Mouse (Mus musculus) embryonic facial prominence, embryonic 13.5 days (tissue): ENCODE results near the gene Hoxa13. TPM values are rescaled to one million over a fixed set of nuclear protein-coding genes. Genes with fewer than 3 reads are reported as not detected.

Source experiments
- ATAC-seq: fragments of 200-750 bp; cut with Nextera tagmentation; 2 replicates; pipeline ENCODE4 v1.8.0; 2017; ENCODE audit warnings: low read depth; ENCODE audit not compliant: insufficient number of reproducible peaks, insufficient read depth, low FRiP score, low TSS enrichment
- H3K27ac ChIP-seq: fragments of 300-500 bp; sonication (generic); 2 replicates; pipeline ENCODE4 v1.5.1; 2015; ENCODE audit warnings: moderate library complexity, mild to moderate bottlenecking, inconsistent platforms
- H3K27me3 ChIP-seq: fragments of 300-500 bp; sonication (generic); 2 replicates; pipeline ENCODE4 v1.6.1; 2015; ENCODE audit warnings: mild to moderate bottlenecking, inconsistent platforms
- H3K36me3 ChIP-seq: fragments of 300-500 bp; sonication (generic); 2 replicates; pipeline ENCODE4 v1.6.1; 2015; ENCODE audit warnings: mild to moderate bottlenecking, inconsistent platforms
- H3K4me1 ChIP-seq: fragments of 300-500 bp; sonication (generic); 2 replicates; pipeline ENCODE4 v1.6.1; 2015; ENCODE audit warnings: inconsistent platforms
- H3K4me2 ChIP-seq: fragments of 300-500 bp; sonication (generic); 2 replicates; pipeline ENCODE4 v1.6.1; 2015; ENCODE audit warnings: moderate library complexity, mild to moderate bottlenecking, inconsistent platforms
- H3K4me3 ChIP-seq: fragments of 300-500 bp; sonication (generic); 2 replicates; pipeline ENCODE4 v1.5.1; 2015; ENCODE audit warnings: mild to moderate bottlenecking, inconsistent platforms
- H3K9ac ChIP-seq: fragments of 300-500 bp; sonication (generic); 2 replicates; pipeline ENCODE4 v1.6.1; 2015; ENCODE audit warnings: mild to moderate bottlenecking, inconsistent platforms
- H3K9me3 ChIP-seq: fragments of 300-500 bp; sonication (generic); 2 replicates; pipeline ENCODE4 v1.6.1; 2016; ENCODE audit warnings: inconsistent platforms
- WGBS: fragments of 180-500 bp; shearing (Covaris S2); methylation state at CpG from one replicate; pipeline ENCODE4 v1.1.7; 2015; ENCODE audit warnings: mixed read lengths; 5-methylcytosine and 5-hydroxymethylcytosine counted together
- polyA plus RNA-seq: library from polyadenylated mRNA; unstranded; fragments of >200 nt; fragmentation: Nextera tagmentation; extraction: Ambion mirVana; gene quantifications from 2 replicates; pipeline ENCODE4 v1.2.1, GENCODE M21; 2015

The Hoxa13 gene
- polyA plus RNA-seq, 1 experiment from 2014 or later = not detected

DNA sequence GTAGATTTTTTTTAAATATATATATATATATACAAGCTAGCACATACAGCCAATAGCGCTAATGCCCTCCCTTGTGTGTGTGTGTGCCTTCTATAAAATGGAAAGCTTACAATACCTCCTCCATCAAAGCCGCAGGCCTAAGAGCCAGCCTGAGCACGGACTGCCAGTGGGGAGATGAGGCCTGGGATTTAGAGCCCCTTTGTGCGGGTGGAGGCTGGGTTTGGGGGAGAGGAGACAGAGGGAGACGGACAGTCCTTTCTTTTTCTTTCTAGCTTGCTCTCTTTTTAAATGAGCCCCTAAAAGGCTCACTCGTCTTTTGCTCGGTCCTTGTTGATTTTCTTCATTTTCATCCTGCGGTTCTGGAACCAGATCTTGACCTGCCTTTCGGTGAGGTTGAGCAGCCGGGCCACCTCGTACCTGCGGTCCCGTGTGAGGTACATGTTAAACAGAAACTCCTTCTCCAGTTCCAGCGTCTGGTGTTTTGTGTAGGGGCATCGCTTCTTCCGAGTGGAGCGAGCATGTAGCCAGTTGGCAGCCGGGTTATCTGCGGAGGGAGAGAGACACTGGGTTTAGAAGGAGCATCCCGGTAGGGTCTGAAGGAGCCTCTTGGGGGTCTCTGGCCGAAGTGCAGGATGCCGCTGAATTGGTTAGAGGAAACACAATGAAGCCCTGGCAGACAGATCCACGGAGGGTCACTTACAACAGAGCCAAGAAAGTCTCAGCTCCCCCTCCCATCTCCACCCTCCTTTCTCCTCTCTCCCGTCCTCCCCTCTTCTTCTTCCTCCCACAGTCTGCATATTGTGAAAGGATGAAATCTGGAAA, 36.5 kb downstream of the Hoxa13 start:
- Histone ChIP-seq H3K4me2 (no peak overlapping the region), H3K36me3 (no peaks in the 10 kb centered on the region)
- no peak for ATAC-seq

GRCm38 (mm10) chr6:52222729-52223128, 38.0 kb downstream of the Hoxa13 start:
- Histone ChIP-seq H3K4me2 (no peak overlapping the region), H3K9ac (no peak overlapping the region), H3K9me3 (no peaks in the 10 kb centered on the region), H3K27me3 (peaks cover 100% of the 10 kb centered on the region), H3K4me1 (peaks cover 10% of the 10 kb centered on the region), H3K36me3 (no peaks in the 10 kb centered on the region), H3K4me3 (no peak overlapping the region), H3K27ac (no peak overlapping the region)
- WGBS = 11% methylated on average over 13 of the region's 13 CpGs
- ATAC-seq = no peak

More for the DNA sequence above, 36.5 kb downstream of the Hoxa13 start:
- peaks cover 99% of the 10 kb centered on the region for H3K27me3 ChIP-seq
- H3K4me1 ChIP-seq = peaks cover 12% of the 10 kb centered on the region
- H3K9ac ChIP-seq = no peak overlapping the region
- 2% methylated on average over 24 of the region's 24 CpGs for WGBS
- H3K4me3 ChIP-seq = no peak overlapping the region
- no peak overlapping the region for H3K27ac ChIP-seq
- H3K9me3 ChIP-seq = no peaks in the 10 kb centered on the region

GRCm38 (mm10) chr6:52221993-52222685, 38.5 kb downstream of the Hoxa13 start:
- Histone ChIP-seq H3K9ac (peak overlapping the region; percentile 67; the same call in 1 of the 2 replicates), H3K27ac (no peak overlapping the region)

DNA sequence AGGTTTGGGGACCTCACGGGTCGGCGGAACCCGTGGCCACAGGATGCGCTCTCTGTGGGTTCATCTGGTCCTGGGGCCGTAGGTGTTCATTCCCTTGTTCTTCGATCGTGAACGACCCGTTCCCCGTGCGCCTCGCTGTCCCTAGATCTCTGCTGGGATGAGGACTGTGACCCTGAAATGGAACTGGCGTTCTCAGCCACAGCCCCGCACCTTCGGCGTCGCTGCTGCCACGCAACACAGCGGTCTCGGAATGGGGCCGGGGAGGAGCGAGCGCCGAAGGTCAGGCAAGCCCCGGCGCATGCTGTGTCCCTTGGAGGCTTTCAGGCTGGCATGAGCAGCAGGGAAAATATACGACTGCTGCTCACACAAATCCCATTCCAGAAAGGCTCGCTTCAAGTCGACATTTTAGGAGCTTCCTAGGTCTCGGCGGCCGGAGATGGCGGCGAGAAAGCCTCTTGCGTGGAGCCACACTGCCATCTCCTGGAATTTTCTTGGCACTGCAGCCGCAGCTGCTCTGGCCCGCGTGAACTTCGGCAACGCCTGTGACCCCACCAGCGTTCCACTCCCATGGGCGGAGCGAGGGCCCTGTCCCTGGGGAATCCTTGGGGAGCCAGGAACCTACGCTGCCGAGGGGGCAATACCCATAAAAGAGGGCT, 39.2 kb downstream of the Hoxa13 start, which contains the start of gene Hoxa7:
Gene Hoxa7, minus strand, starts transcription at position 518 of the 656 bp plus-strand sequence.
- Histone ChIP-seq H3K27me3 (peaks cover 100% of the 10 kb centered on the region), H3K27ac (no peak within 1 kb of the TSS)
- 1% methylated on average over 46 of the region's 46 CpGs for WGBS

More at GRCm38 (mm10) chr6:52221993-52222685, 38.5 kb downstream of the Hoxa13 start:
- peaks cover 16% of the 10 kb centered on the region for H3K4me1 ChIP-seq
- ATAC-seq = no peak; the same call in 1 of the 2 replicates
- H3K4me2 ChIP-seq = peak overlapping the region; percentile 86
- 6% methylated on average over 21 of the region's 21 CpGs for WGBS
- peaks cover 100% of the 10 kb centered on the region for H3K27me3 ChIP-seq
- H3K4me3 ChIP-seq = peak overlapping the region; percentile 54
- H3K36me3 ChIP-seq = no peaks in the 10 kb centered on the region
- H3K9me3 ChIP-seq = no peaks in the 10 kb centered on the region

GRCm38 (mm10) chr6:52220865-52221310, 39.8 kb downstream of the Hoxa13 start:
- no peaks in the 10 kb centered on the region for H3K9me3 ChIP-seq
- H3K4me2 ChIP-seq = peak overlapping the region; percentile 86
- no peak for ATAC-seq
- peak overlapping the region; percentile 54 for H3K4me3 ChIP-seq
- peaks cover 100% of the 10 kb centered on the region for H3K27me3 ChIP-seq
- H3K4me1 ChIP-seq = peaks cover 21% of the 10 kb centered on the region
- H3K9ac ChIP-seq = no peak overlapping the region
- H3K27ac ChIP-seq = no peak overlapping the region
- WGBS = 5% methylated on average over 12 of the region's 12 CpGs
- H3K36me3 ChIP-seq = no peaks in the 10 kb centered on the region

More for the DNA sequence above, 39.2 kb downstream of the Hoxa13 start, which contains the start of gene Hoxa7:
- peak within 1 kb of the TSS; percentile 86 for H3K4me2 ChIP-seq
- ATAC-seq = no peak
- peaks cover 21% of the 10 kb centered on the region for H3K4me1 ChIP-seq
- H3K9me3 ChIP-seq = no peaks in the 10 kb centered on the region
- H3K4me3 ChIP-seq = peak within 1 kb of the TSS; percentile 54
- H3K36me3 ChIP-seq = no peaks in the 10 kb centered on the region
- peak within 1 kb of the TSS; percentile 67 for H3K9ac ChIP-seq

- Histone ChIP-seq H3K36me3 (no peaks in the 10 kb centered on the region), H3K9ac (no peak overlapping the region), H3K4me3 (no peak overlapping the region), H3K9me3 (no peaks in the 10 kb centered on the region), H3K4me1 (peaks cover 23% of the 10 kb centered on the region), H3K4me2 (no peak overlapping the region), H3K27ac (no peak overlapping the region), H3K27me3 (peaks cover 100% of the 10 kb centered on the region)
- WGBS = 10% methylated on average over 32 of the region's 32 CpGs
- no peak for ATAC-seq
These were observed 40.4 kb downstream of the Hoxa13 start for GRCm38 (mm10) chr6:52220003-52220864.

DNA sequence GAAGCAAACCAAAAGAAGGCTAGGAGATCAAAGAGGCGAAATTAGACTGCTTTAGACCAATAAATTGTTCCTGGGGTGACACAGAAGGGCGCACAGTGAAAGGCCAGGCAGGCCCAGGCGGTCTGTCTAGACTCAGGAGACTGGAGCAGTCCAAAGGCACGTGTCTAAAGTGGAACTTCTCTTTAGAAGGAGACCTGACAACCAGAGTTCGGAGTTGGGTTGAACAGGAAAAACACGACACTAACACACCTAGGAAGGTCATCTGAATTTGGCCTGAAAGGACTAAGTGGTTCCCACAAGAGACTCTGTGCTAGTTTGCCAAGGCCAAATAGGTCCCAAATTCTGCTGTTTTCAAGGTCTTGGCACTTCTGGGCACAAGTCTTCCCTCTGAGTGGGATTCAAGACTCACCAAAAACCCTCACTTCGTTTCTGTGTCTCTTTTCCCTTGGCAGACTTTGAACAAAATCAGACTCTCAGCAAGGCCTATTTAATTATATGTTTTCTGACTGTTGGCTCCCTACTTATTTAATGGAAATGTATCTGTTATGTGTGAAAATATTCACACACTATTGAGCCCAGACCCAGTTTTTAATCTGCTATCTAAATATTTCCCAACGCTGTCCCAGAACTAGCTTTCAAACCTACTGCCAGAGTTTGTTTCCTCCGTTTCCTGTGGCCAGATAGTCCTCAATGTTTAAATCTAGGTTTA, 41.3 kb downstream of the Hoxa13 start:
- H3K36me3 ChIP-seq = no peaks in the 10 kb centered on the region
- peaks cover 100% of the 10 kb centered on the region for H3K27me3 ChIP-seq
- H3K4me2 ChIP-seq = no peak overlapping the region
- H3K4me1 ChIP-seq = peaks cover 23% of the 10 kb centered on the region
- ATAC-seq = no peak
- no peak overlapping the region for H3K27ac ChIP-seq
- WGBS = 19% methylated on average over 9 of the region's 9 CpGs
- no peak overlapping the region for H3K4me3 ChIP-seq
- H3K9me3 ChIP-seq = no peaks in the 10 kb centered on the region
- H3K9ac ChIP-seq = no peak overlapping the region

- Histone ChIP-seq H3K9ac (no peak overlapping the region), H3K36me3 (no peaks in the 10 kb centered on the region), H3K27ac (no peak overlapping the region), H3K27me3 (peaks cover 100% of the 10 kb centered on the region), H3K4me2 (no peak overlapping the region), H3K4me3 (no peak overlapping the region), H3K4me1 (peaks cover 23% of the 10 kb centered on the region), H3K9me3 (no peaks in the 10 kb centered on the region)
- 7% methylated on average over 14 of the region's 14 CpGs for WGBS
- no peak for ATAC-seq
These were observed 42.0 kb downstream of the Hoxa13 start for GRCm38 (mm10) chr6:52218643-52219215.

GRCm38 (mm10) chr6:52217895-52218642, 42.6 kb downstream of the Hoxa13 start:
- Histone ChIP-seq H3K27ac (no peak overlapping the region), H3K9ac (no peak overlapping the region), H3K27me3 (peaks cover 100% of the 10 kb centered on the region), H3K4me1 (peaks cover 25% of the 10 kb centered on the region), H3K36me3 (no peaks in the 10 kb centered on the region), H3K4me3 (peak overlapping the region; percentile 30; the same call in 1 of the 2 replicates), H3K9me3 (no peaks in the 10 kb centered on the region), H3K4me2 (peak overlapping the region; percentile 51; the same call in 1 of the 2 replicates)
- ATAC-seq = no peak
- 4% methylated on average over 23 of the region's 23 CpGs for WGBS
